Mouse (Mus musculus) left cerebral cortex, postnatal 25 days (tissue): Measurements from ENCODE around the gene Gm44965. TPM values are rescaled to one million over a fixed set of nuclear protein-coding genes. Genes with fewer than 3 reads are reported as not detected.
A peak's percentile ranks its signal among the peaks of the same experiment; 100 is the strongest.
"Not testable (repeated sequence)": the region's sequence is repeated elsewhere in the genome, so short reads cannot be mapped to it uniquely, and the experiment has no call there.

Source experiments
- DNase-seq, 2 experiments: peaks; one replicate each; pipeline ENCODE4 v3.0.0; 2022; ENCODE audit warnings: low spot score in 2 of 2, mixed read lengths in 1 of 2
- intact Hi-C: fragments of 180-260 bp; cut with DNase I; formaldehyde crosslinking; loops from one replicate; pipeline ENCODE4 v1.15.1; 2025
- total RNA-seq, 2 experiments: library from RNA; stranded (reverse); gene quantifications; 2 replicates each; pipeline ENCODE4 v1.2.3; 2021

The Gm44965 gene
- total RNA-seq, 2 experiments from 2014 or later, result not detected

DNA sequence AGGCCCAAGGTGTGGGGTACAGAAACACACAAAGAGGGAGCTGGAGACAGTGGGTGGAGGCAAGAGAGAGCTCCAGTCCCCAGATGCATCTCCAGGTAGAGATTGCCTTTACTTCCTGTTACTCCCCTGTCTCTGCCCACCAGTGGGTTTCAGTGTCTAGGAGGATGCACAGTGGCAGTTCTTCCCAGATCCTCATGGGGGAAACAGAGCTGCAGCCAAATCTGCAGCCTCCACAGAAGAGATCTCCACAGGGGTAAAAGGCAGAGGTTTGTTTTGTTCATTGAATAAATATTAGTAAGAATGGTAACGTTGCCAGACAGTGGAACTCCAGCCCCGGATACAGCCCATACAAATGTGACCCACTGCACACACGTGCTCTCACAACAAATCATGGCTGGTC, 16.9 kb downstream of the Gm44965 start:
- intact Hi-C loops, result no loop called here
- DNase-seq, result no peak

- intact Hi-C loops, result no loop called here
- no peak for DNase-seq
Observed at GRCm38 (mm10) chr6:48613464-48613863, 19.7 kb downstream of the Gm44965 start.

- no peak for DNase-seq
- intact Hi-C loops, result no loop called here
Observed at GRCm38 (mm10) chr6:48614756-48615155, 21.0 kb downstream of the Gm44965 start.

GRCm38 (mm10) chr6:48620031-48620430, 26.3 kb downstream of the Gm44965 start:
- no peak for DNase-seq
- intact Hi-C loops, result no loop called here

GRCm38 (mm10) chr6:48622186-48622843, 28.6 kb downstream of the Gm44965 start:
- DNase-seq, intact Hi-C loops: not testable (repeated sequence)

DNA sequence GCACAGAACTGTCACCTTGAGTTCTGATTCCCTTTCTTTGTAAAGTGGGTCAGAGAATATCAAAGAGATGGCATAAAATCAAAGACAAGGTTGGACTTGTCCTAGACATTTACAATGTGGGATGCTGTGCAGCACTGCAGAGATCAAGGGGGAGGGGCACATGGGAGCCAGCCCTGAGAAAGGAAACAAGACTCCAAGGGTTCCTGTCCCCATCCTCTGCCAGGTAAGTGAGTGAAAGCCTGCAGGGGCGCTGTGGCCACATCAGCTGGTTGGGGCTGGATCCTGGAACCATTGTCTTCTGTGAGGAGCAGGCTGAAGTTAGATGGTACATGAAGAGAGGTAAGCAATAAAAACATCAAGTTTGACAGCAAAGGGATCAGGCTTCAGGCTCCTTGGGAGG, 29.7 kb downstream of the Gm44965 start:
- no peak for DNase-seq
- intact Hi-C loops, result no loop called here

DNA sequence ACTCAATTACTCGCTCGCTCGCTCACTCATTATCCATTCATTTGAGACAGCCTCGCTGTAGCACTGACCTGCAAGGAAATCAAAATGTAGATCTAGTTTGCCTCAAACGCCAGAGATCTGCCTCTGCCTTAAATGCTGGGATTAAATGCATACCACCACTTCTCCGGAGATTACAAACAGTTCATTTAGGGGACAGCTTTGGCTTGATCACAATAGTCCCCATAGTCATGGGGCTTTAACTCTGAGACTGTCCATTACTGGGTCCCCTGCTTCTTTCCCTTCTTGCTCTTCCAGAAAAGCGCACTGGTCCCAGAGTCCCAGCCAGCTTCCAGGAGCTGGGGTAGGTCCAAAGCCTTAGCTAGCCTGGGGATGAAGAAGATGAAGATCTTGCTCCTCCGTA, 32.7 kb downstream of the Gm44965 start, which contains the start of gene AI854703:
Gene AI854703 (plus strand): TSS at position 301 of the 400 bp plus-strand sequence.
- intact Hi-C loops, result loop anchor here (2.0 to 5.0 kb wide), 3 partner anchors 26 to 69 kb away; partner anchors contain the start of genes Gm44965 and Repin1
- DNase-seq, result peak in 1 of 2 experiments; percentile 12

DNA sequence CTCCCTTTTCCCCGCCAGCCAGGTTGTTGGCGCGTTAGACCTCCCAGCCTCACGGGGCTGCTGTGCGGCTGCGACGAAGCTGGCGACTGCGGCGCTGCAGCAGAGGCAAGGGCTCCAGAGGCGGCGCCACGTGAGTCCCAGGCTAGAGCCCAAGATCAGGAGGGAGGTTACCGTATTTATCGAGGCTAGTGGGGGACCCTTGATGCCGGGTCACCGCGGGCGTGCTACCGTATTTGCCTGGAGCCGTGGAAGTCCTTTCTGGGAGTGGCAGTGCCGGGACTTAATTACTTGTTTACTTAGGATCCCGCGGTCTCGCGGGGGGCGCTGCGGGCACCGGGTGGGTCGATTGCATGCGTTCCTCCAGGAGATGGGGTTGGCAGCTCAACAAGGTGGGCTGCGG, 33.2 kb downstream of the Gm44965 start:
- peak; percentile 74 for DNase-seq
- intact Hi-C loops, result loop anchor here (2.0 to 5.0 kb wide), 3 partner anchors 26 to 70 kb away; partner anchors contain the start of genes Gm44965 and Repin1

DNA sequence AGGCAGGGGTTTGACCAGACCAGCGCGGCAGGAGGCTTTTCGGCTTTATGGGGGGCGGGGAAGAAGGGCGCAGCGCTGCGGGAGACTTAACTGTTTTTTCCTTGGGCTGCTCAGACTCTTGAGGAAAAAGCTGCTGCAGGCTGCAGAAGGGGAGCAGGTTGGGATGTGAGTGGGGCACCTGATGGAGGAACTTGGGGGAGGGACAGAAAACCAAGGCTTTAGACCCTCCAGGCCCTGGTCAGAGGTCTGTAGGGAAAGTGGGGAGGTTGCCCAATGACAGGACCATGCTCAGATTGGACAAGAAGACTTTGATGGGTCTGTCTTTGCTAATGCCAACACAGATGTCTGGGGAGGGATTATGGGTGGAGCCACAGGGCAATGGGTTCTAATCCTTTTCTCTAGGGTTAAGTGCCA, 33.8 kb downstream of the Gm44965 start:
- DNase-seq, result peak in 1 of 2 experiments; percentile 32
- intact Hi-C loops, result loop anchor here (2.0 to 5.0 kb wide), 3 partner anchors 27 to 70 kb away; partner anchors contain the start of genes Gm44965 and Repin1

DNA sequence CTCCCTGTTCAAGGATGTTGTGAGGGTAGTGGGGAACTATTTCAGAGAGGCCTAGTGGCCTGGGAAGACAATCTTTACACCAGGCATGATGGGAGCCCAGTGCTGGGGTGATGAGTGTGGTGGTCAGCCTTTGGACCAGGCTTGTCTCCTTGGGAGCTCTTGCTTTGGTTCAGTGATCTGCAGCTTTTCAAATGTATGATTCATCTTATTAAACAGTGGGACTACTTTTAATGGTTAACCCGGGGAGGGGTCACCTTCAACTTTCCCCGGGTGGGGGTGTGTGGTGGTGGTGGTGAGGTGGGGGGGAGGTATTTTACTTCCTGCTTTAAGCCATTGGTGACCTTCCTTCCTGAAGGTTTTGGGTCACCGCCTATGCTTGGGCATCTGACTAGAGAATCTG, 34.6 kb downstream of the Gm44965 start:
- intact Hi-C loops, result loop anchor here (5.0 kb wide), 2 partner anchors 36 to 71 kb away; partner anchors contain the start of genes Gm44965 and Repin1
- no peak for DNase-seq

- intact Hi-C loops, result loop anchor here (5.0 kb wide), 2 partner anchors 37 to 72 kb away; partner anchors contain the start of genes Gm44965 and Repin1
- peak; percentile 55 to 75 for DNase-seq
Observed at GRCm38 (mm10) chr6:48628808-48629660, 35.3 kb downstream of the Gm44965 start.

DNA sequence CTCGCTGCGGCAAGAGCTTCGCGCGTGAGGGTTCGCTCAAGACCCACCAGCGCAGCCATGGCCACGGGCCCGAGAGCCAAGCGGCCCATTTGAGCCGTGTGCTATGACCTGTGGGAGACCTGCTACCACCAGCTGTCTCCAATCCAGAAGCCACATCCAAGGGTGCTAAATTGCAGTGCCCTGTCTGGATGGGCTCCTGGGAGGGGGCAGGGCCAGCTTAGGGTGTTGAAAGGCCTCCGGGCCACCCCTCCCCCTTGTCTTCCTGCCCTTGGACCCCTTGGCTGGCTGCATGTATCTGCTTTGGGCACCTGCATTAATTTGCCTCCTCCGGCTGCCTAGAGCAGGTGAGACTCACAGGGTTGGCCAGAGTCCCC, 35.9 kb downstream of the Gm44965 start:
- intact Hi-C loops, result loop anchor here (5.0 kb wide), 2 partner anchors 37 to 72 kb away; partner anchors contain the start of genes Gm44965 and Repin1
- DNase-seq, result no peak

DNA sequence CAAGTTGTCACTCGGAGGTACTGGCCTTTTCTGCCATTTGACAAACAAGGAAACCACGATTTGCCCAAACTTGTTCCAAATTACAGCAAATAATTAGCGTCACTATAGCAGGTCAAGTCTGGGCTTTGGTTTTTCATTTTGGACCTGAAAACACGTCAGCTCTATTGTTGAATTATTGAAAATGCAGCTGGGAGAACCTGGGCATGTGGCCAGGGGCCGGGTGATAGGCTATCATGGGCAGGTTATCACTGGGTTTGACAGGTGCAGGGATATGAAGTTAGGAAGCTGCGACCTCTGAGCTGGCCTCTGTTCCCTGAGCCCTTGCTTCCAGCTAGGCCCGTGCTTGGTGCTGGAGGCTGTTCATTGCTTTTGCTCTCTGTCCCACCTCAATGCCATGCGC, 37.1 kb downstream of the Gm44965 start:
- DNase-seq, result no peak
- intact Hi-C loops, result no loop called here

DNA sequence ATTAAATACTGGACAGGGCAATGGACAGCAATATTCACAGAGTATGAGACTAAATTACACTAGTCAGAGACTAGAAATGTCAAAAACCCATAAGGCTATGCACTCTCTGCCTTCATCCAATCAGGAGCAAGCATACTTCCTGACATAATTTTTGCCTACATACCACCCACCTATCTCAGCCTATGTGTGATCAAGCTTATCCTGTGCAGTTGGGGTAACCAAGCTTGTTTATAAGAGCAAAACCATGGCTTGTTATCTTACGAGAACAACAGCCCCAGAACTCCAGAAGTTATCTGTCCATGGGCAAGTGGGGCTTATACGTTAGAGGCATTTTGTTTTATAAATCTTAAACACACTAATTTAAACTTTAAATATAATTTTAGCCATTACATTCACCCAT, 41.4 kb downstream of the Gm44965 start:
- intact Hi-C loops, result no loop called here
- DNase-seq, result no peak

GRCm38 (mm10) chr6:48636515-48636914, 42.8 kb downstream of the Gm44965 start:
- intact Hi-C loops, result no loop called here
- no peak for DNase-seq

GRCm38 (mm10) chr6:48637811-48638500, 44.2 kb downstream of the Gm44965 start:
- no peak for DNase-seq
- intact Hi-C loops, result no loop called here

GRCm38 (mm10) chr6:48638553-48638952, 44.8 kb downstream of the Gm44965 start:
- no peak for DNase-seq
- intact Hi-C loops, result no loop called here

DNA sequence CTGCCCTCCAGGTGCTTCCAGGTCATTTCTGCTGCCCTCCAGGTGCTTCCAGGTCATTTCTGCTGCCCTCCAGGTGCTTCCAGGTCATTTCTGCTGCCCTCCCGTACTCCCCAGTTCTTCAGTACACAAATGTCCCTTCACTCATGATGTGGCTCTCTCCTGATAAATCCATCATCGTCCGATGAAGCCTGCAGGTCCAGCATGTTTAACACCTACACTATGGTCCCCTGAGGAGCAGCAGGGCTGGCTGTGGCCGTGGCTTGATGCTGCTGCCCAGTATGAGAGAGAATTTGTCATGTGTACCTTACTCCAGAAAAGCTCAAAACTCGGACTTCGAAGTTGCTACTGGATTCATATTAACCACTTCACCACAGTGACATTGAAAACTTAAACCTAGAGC, 47.6 kb downstream of the Gm44965 start:
- intact Hi-C loops, result loop anchor here (5.0 kb wide), 1 partner anchor 94 kb away; no protein-coding TSS in a partner anchor
- no peak for DNase-seq

DNA sequence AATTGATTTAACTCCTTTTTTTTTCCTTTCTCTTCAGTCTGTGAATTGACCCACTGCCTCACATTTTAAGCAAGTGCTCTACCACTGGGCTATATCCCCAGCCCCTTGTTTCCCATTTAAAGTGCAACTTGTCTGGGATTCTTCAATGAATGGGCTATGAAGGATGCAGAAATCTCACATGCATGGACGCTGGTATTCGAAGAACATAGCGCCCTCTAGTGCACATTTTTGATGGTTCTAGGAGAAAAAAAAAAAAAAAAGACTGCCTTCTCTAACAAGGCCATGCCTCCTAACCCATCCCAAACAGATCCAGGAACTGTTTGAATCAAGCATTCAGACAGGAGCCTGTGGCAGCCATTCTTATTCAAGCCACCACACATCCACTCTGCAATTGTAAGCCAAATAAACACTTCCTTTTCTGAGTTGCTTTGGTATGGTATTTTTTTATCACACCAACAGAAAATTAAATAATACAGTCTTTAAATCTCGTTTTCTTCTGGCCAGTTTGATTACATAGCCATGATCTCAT, 49.1 kb downstream of the Gm44965 start:
- peak; percentile 32 to 63 for DNase-seq
- intact Hi-C loops, result loop anchor here (2.0 to 5.0 kb wide), 2 partner anchors 60 to 96 kb away; no protein-coding TSS in a partner anchor
